Mouse (Mus musculus) liver, adult 2 months (tissue): ENCODE measurements around the gene Pard3. TPM values are rescaled to one million over a fixed set of nuclear protein-coding genes. Genes with fewer than 3 reads are reported as not detected.

Source experiments
- DNase-seq: peaks from one replicate; pipeline ENCODE4 v3.0.0-alpha.2; 2011; ENCODE audit warnings: low read depth, low spot score; ENCODE audit errors: extremely low read depth
- H3K27ac ChIP-seq: fragments of 200-500 bp; replicated peaks from 2 replicates; pipeline ENCODE4 v1.5.1; 2012; ENCODE audit warnings: low read depth, mild to moderate bottlenecking, control low read depth, inconsistent platforms, low read length; ENCODE audit not compliant: insufficient read depth
- H3K27me3 ChIP-seq: fragments of 200-500 bp; 2 replicates; pipeline ENCODE4 v1.6.1; 2012; ENCODE audit warnings: mild to moderate bottlenecking, moderate library complexity, low read length, inconsistent platforms; ENCODE audit not compliant: control insufficient read depth, insufficient read depth
- H3K36me3 ChIP-seq: fragments of 200-500 bp; 2 replicates; pipeline ENCODE4 v1.6.1; 2012; ENCODE audit warnings: low read length, inconsistent platforms; ENCODE audit not compliant: control insufficient read depth, insufficient read depth
- H3K4me1 ChIP-seq: fragments of 200-500 bp; 2 replicates; pipeline ENCODE4 v1.6.1; 2011; ENCODE audit warnings: low read length; ENCODE audit not compliant: control insufficient read depth, insufficient read depth
- H3K4me3 ChIP-seq: fragments of 200-500 bp; 2 replicates; pipeline ENCODE4 v1.5.1; 2011; ENCODE audit warnings: low read depth, mild to moderate bottlenecking, control low read depth, low read length, moderate library complexity; ENCODE audit not compliant: insufficient read depth
- H3K79me2 ChIP-seq: fragments of 200-500 bp; 2 replicates; pipeline ENCODE4 v1.6.1; 2012; ENCODE audit warnings: inconsistent platforms, mild to moderate bottlenecking, low read length, moderate library complexity; ENCODE audit not compliant: control insufficient read depth, insufficient read depth
- H3K9ac ChIP-seq: fragments of 200-500 bp; 2 replicates; pipeline ENCODE4 v1.6.1; 2012; ENCODE audit warnings: low read depth, mild to moderate bottlenecking, control low read depth, inconsistent platforms, low read length
- CTCF ChIP-seq: fragments of 200-500 bp; IDR thresholded peaks from 2 replicates; pipeline ENCODE4 v1.5.1; 2011; ENCODE audit warnings: low read depth, low read length, control low read depth
- POLR2A ChIP-seq: fragments of 200-500 bp; IDR thresholded peaks from 2 replicates; pipeline ENCODE4 v1.6.1; 2011; ENCODE audit warnings: low read length, control low read depth; ENCODE audit not compliant: insufficient read depth; ENCODE audit errors: extremely low read depth
- WGBS: fragments of 180-500 bp; shearing (Covaris S2); methylation state at CpG from one replicate; pipeline ENCODE4 v1.1.7; 2018; 5-methylcytosine and 5-hydroxymethylcytosine counted together
- polyA plus RNA-seq: library from polyadenylated mRNA; depleted of rRNA; stranded (reverse); fragments of >200 nt; gene quantifications from 2 replicates; pipeline ENCODE4 v1.2.3, GENCODE M21; 2012
- total RNA-seq: library from RNA; depleted of rRNA; stranded (reverse); fragments of >200 nt; gene quantifications from 2 replicates; pipeline ENCODE4 v1.2.3, GENCODE M21; 2014

Gene Pard3
- total and polyA plus RNA-seq, 2 experiments = 47.4 to 61.4 TPM

DNA sequence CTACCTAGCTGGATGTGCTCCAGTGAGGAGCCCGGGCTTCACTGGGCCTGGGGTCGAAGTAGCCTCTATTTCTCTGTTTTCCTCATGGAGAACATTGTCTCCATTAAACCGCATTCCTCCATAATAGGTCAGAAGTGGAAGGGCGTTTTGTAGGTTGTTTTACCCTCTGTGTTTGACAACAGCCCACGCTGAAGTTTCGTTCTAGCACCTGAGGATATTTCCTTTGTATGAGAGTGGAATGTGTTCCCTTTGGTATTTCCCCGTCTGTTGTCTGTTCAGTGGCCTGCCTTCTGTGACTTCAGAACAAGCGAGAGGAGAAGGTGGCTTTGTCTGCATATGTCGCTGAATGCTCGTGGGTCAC is 1.4 kb downstream of the Pard3 start:
- Histone ChIP-seq H3K4me3 (peak overlapping the region; percentile 99), H3K27me3 (no peaks in the 10 kb centered on the region), H3K4me1 (peaks cover 23% of the 10 kb centered on the region), H3K9ac (peak overlapping the region; percentile 100), H3K36me3 (no peaks in the 10 kb centered on the region), H3K27ac (peak overlapping the region; percentile 98), H3K79me2 (peaks cover 29% of the 10 kb centered on the region)
- peak; percentile 46 for DNase-seq
- 8% methylated on average over 10 of the region's 10 CpGs for WGBS
- TF ChIP-seq POLR2A (no peak), CTCF (no peak)

DNA sequence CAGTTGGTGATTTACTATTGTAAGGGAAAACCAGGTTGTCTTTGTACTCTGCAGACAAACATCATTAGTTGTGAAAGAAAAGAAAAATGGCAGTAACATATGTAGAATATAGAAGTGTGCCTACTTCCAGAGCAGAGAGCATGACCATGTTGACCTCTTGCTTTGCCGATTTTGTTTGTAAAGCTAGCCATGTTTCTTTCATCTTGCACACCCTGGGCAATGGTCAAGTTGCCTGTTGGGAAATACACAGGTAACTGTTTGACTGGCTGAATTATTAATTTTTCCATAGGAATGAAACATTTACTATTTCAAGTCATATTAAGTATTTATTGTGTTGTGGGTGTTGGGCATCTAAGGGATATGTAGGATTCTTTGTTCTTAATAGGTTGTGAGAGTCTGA is 2.1 kb downstream of the Pard3 start:
- TF ChIP-seq CTCF = no peak
- no peak for TF ChIP-seq POLR2A
- Histone ChIP-seq H3K79me2 (peaks cover 33% of the 10 kb centered on the region), H3K9ac (peak overlapping the region; percentile 73; the same call in 1 of the 2 replicates), H3K36me3 (no peaks in the 10 kb centered on the region), H3K4me3 (peak overlapping the region; percentile 99), H3K4me1 (peaks cover 28% of the 10 kb centered on the region), H3K27me3 (no peaks in the 10 kb centered on the region), H3K27ac (peak overlapping the region; percentile 100)
- DNase-seq = peak; percentile 91
- 19% methylated on average over 1 of the region's 1 CpGs for WGBS

DNA sequence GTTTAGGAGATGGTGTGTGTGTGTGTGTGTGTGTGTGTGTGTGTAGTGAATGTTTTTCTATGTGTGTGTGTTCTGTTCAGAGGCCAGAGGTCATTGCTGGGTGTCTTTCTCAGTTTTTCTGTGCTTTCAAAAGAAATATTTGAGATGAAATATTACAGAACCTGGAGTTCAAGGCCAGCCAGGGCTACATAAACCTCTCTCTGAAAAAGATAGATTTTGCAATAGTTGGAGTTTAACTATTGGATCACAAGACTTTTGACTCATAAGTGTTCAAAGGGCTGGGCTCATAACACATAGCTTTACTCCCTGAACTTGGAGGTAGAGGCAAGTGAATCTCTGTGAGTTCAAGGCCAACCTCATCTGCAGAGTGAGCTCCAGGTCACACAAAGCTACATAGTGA is 2.8 kb downstream of the Pard3 start:
- H3K27me3 ChIP-seq = no peaks in the 10 kb centered on the region
- TF ChIP-seq CTCF (no peak), POLR2A (no peak)
- peaks cover 32% of the 10 kb centered on the region for H3K4me1 ChIP-seq
- peak overlapping the region; percentile 44; the same call in 1 of the 2 replicates for H3K9ac ChIP-seq
- H3K36me3 ChIP-seq = no peaks in the 10 kb centered on the region
- peak; percentile 97 for DNase-seq
- no peak overlapping the region for H3K4me3 ChIP-seq
- H3K79me2 ChIP-seq = peaks cover 33% of the 10 kb centered on the region
- peak overlapping the region; percentile 100 for H3K27ac ChIP-seq

DNA sequence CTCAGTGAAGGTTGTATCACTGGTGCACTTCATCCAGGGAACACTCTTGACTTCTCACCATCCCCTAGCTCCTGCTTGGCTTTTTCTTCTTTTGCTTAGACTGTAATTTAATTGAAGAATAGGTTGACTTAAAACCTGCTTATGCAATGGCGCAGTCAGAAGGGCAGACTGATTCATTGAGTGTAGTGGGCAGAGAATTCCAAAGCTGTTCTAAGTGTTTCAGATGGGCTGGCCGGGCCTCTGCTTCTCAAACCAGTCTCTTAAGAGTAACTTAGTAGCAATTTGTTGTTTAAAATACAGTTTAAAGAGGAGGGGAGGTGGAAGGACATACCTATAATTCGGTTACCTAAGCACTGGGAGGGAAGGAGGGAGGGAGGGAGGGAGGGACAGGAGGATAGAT is 5.0 kb downstream of the Pard3 start:
- peaks cover 33% of the 10 kb centered on the region for H3K79me2 ChIP-seq
- no peaks in the 10 kb centered on the region for H3K27me3 ChIP-seq
- peak; percentile 16 for DNase-seq
- WGBS = 56% methylated on average over 3 of the region's 3 CpGs
- H3K4me1 ChIP-seq = peaks cover 36% of the 10 kb centered on the region
- no peak overlapping the region for H3K4me3 ChIP-seq
- no peak overlapping the region for H3K9ac ChIP-seq
- H3K27ac ChIP-seq = peak overlapping the region; percentile 10; the same call in 1 of the 2 replicates
- no peaks in the 10 kb centered on the region for H3K36me3 ChIP-seq
- no peak for TF ChIP-seq CTCF
- TF ChIP-seq POLR2A = no peak

DNA sequence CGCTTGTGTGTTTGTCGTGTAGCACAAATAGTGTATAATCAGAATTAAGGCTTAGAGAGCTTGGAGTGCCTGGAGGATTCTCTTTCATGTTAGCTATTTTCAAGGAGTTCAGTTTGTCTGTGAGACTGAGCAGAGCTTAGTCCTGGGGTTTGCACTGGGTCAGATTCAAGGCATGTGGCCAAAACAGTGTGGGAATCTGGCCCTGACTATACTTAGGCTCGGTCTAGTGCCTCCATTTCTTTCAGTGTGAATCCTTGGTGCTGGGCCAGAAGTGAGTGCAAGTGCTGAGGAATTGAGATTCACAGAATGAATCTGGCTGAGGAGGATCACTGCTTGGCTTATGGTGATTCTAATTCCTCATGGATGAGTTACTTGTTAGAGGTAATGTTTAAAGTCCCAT is 6.5 kb downstream of the Pard3 start:
- TF ChIP-seq CTCF = no peak
- no peak for TF ChIP-seq POLR2A
- 48% methylated on average over 3 of the region's 3 CpGs for WGBS
- H3K36me3 ChIP-seq = no peaks in the 10 kb centered on the region
- no peak overlapping the region for H3K9ac ChIP-seq
- H3K79me2 ChIP-seq = peaks cover 29% of the 10 kb centered on the region
- DNase-seq = peak; percentile 62
- no peak overlapping the region for H3K4me3 ChIP-seq
- H3K4me1 ChIP-seq = peaks cover 43% of the 10 kb centered on the region
- no peaks in the 10 kb centered on the region for H3K27me3 ChIP-seq
- H3K27ac ChIP-seq = no peak overlapping the region

DNA sequence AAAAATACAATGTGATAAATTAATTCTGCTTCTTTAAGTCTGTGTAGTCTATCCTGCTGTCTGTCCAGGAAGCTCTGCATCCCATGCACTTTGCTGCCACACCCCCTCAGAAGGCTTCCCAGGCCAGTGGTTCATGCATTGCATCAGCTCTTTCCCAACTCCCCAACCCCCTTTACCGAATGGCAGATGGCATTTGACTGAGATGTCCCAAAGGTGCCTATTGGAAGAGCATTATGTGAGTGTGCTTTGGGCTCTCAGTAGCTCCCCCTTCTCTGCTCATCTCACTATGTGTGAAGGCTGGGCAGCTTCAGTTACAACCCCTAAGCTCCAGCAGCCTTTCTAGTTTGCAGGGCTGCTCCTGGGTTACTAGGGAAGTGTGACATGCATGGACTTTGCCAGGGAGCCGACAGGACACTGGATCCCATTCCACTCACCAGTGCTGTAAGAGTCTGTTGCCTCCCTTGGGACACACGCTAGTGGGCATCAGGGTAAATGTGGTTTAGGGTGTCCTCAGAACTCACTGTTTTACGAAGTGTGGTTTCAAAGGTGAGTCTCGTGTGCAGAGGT is 9.4 kb downstream of the Pard3 start:
- H3K4me1 ChIP-seq = peaks cover 45% of the 10 kb centered on the region
- peaks cover 25% of the 10 kb centered on the region for H3K79me2 ChIP-seq
- no peaks in the 10 kb centered on the region for H3K36me3 ChIP-seq
- no peaks in the 10 kb centered on the region for H3K27me3 ChIP-seq
- H3K4me3 ChIP-seq = no peak overlapping the region
- H3K27ac ChIP-seq = peak overlapping the region; percentile 14; the same call in 1 of the 2 replicates
- H3K9ac ChIP-seq = no peak overlapping the region
- 14% methylated on average over 5 of the region's 5 CpGs for WGBS
- DNase-seq = peak; percentile 74
- TF ChIP-seq CTCF (no peak), POLR2A (no peak)
